12 mouse cellular contexts compared by ENCODE assay signal in the genomic region with DNA sequence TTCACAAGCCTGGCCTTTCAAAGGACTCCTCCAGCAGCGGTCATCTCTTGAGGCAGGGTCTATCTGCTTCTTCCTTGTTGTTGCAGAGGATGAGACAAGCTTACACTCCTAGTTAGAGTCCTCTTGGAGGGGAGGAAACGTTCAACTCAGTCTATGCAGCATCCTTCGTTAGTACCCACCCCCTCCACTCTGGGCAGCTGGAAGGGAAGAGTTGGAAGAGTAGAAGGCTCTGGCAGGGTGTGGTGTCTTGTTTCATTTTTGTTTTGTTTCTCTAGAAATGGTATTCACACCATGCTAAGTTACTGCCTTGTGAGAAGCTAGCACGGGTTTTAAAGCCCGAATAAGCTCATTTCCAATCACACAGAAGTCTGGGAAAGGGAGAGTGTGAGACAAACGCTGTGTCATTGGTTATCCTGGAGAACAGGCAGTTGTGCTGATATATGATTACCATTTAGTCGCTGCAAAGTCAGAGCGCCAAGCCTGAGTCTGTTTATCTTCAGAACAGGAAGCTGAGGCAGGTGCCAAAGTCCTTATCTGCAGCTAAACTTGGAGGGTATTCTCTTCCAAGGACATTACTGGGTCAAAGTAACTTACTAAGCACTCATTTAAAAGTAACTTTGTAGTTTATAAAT.
DNase-seq lines count a peak whose midpoint lies in the region; ATAC-seq lines count a peak whose summit lies in the region.
"Had no signal": no experiment of that assay in that cellular context is flagged by ENCODE, and none has a peak within 500 bp of the region (broad histone marks: within the 10 kb centered on the region; RNA-seq: fewer than 3 reads in every experiment).

No protein-coding gene starts in this region.

- peak overlapping the region; percentile 8; the same call in 1 of the 2 replicates for H3K4me2 ChIP-seq in intestine, embryonic 16.5 days (ENCODE audit: low read depth, low read length)
- H3K4me2 ChIP-seq: hindbrain, embryonic 14.5 days; limb, embryonic 13.5 days had no signal

- H3K4me1 ChIP-seq in embryonic facial prominence, embryonic 10.5 days, result peaks cover 46% of the 10 kb centered on the region
- peaks cover 17% of the 10 kb centered on the region for H3K4me1 ChIP-seq in intestine, embryonic 16.5 days (ENCODE audit: control insufficient read depth, insufficient read depth, low read length)

- H3K27ac ChIP-seq in embryonic facial prominence, embryonic 10.5 days (replicated peaks), result peak overlapping the region; percentile 8; the same call in 1 of the 2 replicates
- H3K27ac ChIP-seq in intestine, embryonic 16.5 days (ENCODE audit: low read length), result no peak overlapping the region
- H3K27ac ChIP-seq: hindbrain, embryonic 14.5 days; limb, embryonic 13.5 days had no signal

- 57% methylated on average over 8 of the region's 8 CpGs for whole genome bisulfite sequencing in embryonic facial prominence, embryonic 10.5 days
- 21% methylated on average over 8 of the region's 8 CpGs for WGBS in intestine, embryonic 16.5 days

- no peaks in the 10 kb centered on the region for H3K36me3 ChIP-seq in embryonic facial prominence, embryonic 10.5 days (replicated peaks)
- no peaks in the 10 kb centered on the region for H3K36me3 ChIP-seq in intestine, embryonic 16.5 days (ENCODE audit: control insufficient read depth, insufficient read depth, low read length)
- H3K36me3 ChIP-seq: limb, embryonic 13.5 days had no signal

- no peak overlapping the region for H3K4me3 ChIP-seq in embryonic facial prominence, embryonic 10.5 days
- H3K4me3 ChIP-seq in intestine, embryonic 16.5 days (ENCODE audit: low read length), result no peak overlapping the region
- H3K4me3 ChIP-seq: limb, embryonic 13.5 days had no signal

- H3K9ac ChIP-seq in intestine, embryonic 16.5 days (ENCODE audit: low read depth, low read length), result no peak overlapping the region
- H3K9ac ChIP-seq: hindbrain, embryonic 14.5 days; limb, embryonic 13.5 days had no signal

- H3K9me3 ChIP-seq in embryonic facial prominence, embryonic 10.5 days, result no peaks in the 10 kb centered on the region
- no peaks in the 10 kb centered on the region for H3K9me3 ChIP-seq in intestine, embryonic 16.5 days (ENCODE audit: control insufficient read depth, low read length)
- H3K9me3 ChIP-seq: limb, embryonic 13.5 days had no signal

- DNase-seq in embryo, embryonic 10 days (ENCODE audit: low spot score), result peak; percentile 42
- no peak for DNase-seq in embryo, embryonic 11 days
- DNase-seq in embryonic facial prominence, embryonic 10.5 days (ENCODE audit: low spot score), result no peak
- no peak for DNase-seq in cerebellum, adult 8-10 months
- DNase-seq in left cerebral cortex, adult 11 months (ENCODE audit: low spot score), result no peak
- no peak for DNase-seq in layer of hippocampus, adult 18-20 months (ENCODE audit: low spot score in 2 of 2)
- DNase-seq: cerebellum, adult 11 months; thymus, postnatal 25 days had no signal

- peaks cover 5% of the 10 kb centered on the region; the same call in 1 of the 2 replicates for H3K27me3 ChIP-seq in embryonic facial prominence, embryonic 10.5 days (replicated peaks; ENCODE audit: low read depth, poor library complexity, severe bottlenecking)
- no peaks in the 10 kb centered on the region for H3K27me3 ChIP-seq in intestine, embryonic 16.5 days (replicated peaks; ENCODE audit: control insufficient read depth, insufficient read depth, low read length)

- ATAC-seq in intestine, embryonic 16.5 days, result peak; percentile 57
- peak; percentile 82 for ATAC-seq in megakaryocyte progenitor cell, adult 5-6 weeks (replicated peaks; ENCODE audit: poor library complexity)
